Mouse (Mus musculus) neutrophil, adult 59 days (primary cell): ENCODE data around the gene Zbtb22. TPM values are rescaled to one million over a fixed set of nuclear protein-coding genes. Genes with fewer than 3 reads are reported as not detected.

Experiments used
- total RNA-seq, 2 experiments: library from RNA; stranded (reverse); gene quantifications; 1 replicate in 1 of 2; 2 replicates in 1 of 2; pipeline ENCODE4 v1.2.4; 2023

Zbtb22 gene
- 10 to 100 TPM; 32.0 to 36.2 TPM for total RNA-seq

GRCm38 (mm10) chr17:33915671-33916250 lies at the start of gene Zbtb22, which contains the start of gene Tapbp:
Gene Zbtb22, plus strand, starts transcription at chr17:33915904.
Gene Tapbp, plus strand, starts transcription at chr17:33915899.

GRCm38 (mm10) chr17:33873537-33873936 lies 42.2 kb upstream of the Zbtb22 start, which contains the start of gene Gm7029:
Gene Gm7029, plus strand, starts transcription at chr17:33873837.

GRCm38 (mm10) chr17:33890533-33891059 lies 25.1 kb upstream of the Zbtb22 start, which contains the start of gene Kifc1:
Gene Kifc1, minus strand, starts transcription at chr17:33890661.

GRCm38 (mm10) chr17:33904835-33905234 lies 10.9 kb upstream of the Zbtb22 start, which contains the start of gene Platr17:
Gene Platr17, plus strand, starts transcription at chr17:33905135.

GRCm38 (mm10) chr17:33909077-33909868 lies 6.4 kb upstream of the Zbtb22 start, which contains the start of gene Daxx:
Gene Daxx, plus strand, starts transcription at chr17:33909414.

GRCm38 (mm10) chr17:33929371-33930279 lies 13.9 kb downstream of the Zbtb22 start, which contains the start of gene Rgl2:
Gene Rgl2, plus strand, starts transcription at chr17:33929543.

GRCm38 (mm10) chr17:33940206-33940805 lies 24.6 kb downstream of the Zbtb22 start, which contains the start of the genes Pfdn6 and Wdr46:
Gene Pfdn6, minus strand, starts transcription at chr17:33940343.
Gene Wdr46, plus strand, starts transcription at chr17:33940660.

GRCm38 (mm10) chr17:33951021-33951946 lies 35.6 kb downstream of the Zbtb22 start, which contains the start of gene B3galt4:
Gene B3galt4, minus strand, starts transcription at chr17:33951488.

GRCm38 (mm10) chr17:33955555-33956214 lies 40.0 kb downstream of the Zbtb22 start, which contains the start of the genes Vps52 and Rps18:
Gene Vps52, plus strand, starts transcription at chr17:33955812.
Gene Rps18, minus strand, starts transcription at chr17:33956001.

Other genes with a start within 250 kb of the Zbtb22 start
- 100 to 1,000 TPM; 181 to 236 TPM for gene Hnrnpm, start 229.0 kb upstream of the Zbtb22 start, total RNA-seq
- 10 to 100 TPM; 58.9 to 59.2 TPM for gene March2, start 197.2 kb upstream of the Zbtb22 start, total RNA-seq
- gene Rab11b, start 155.4 kb upstream of the Zbtb22 start, total RNA-seq, result 100 to 1,000 TPM; 174 to 180 TPM
- 1 to 10 TPM; 1.1 to 1.2 TPM for gene Angptl4, start 134.1 kb upstream of the Zbtb22 start, total RNA-seq
- 1 to 10 TPM; 4.7 to 7.4 TPM for gene Kank3, start 105.4 kb upstream of the Zbtb22 start, total RNA-seq
- 1,000 to 10,000 TPM; 1,073 to 1,248 TPM for gene Rps28, start 91.3 kb upstream of the Zbtb22 start, total RNA-seq
- gene Ndufa7, start 91.3 kb upstream of the Zbtb22 start, total RNA-seq, result 100 to 1,000 TPM; 110 to 135 TPM
- 1 to 10 TPM; 1.1 to 1.5 TPM for gene Cd320, start 72.8 kb upstream of the Zbtb22 start, total RNA-seq
- not detected for gene Gm7029, start 42.1 kb upstream of the Zbtb22 start, total RNA-seq
- 10 to 100 TPM; 45.6 to 48.3 TPM for gene Kifc1, start 25.2 kb upstream of the Zbtb22 start, total RNA-seq
- under 1 TPM in 1 of 2 experiments, not detected in 1; 0.66 TPM for gene Platr17, start 10.8 kb upstream of the Zbtb22 start, total RNA-seq
- gene Daxx, start 6.5 kb upstream of the Zbtb22 start, total RNA-seq, result 10 to 100 TPM; 42.9 to 43.9 TPM
- 100 to 1,000 TPM; 238 to 240 TPM for gene Tapbp, start within 50 bp of the Zbtb22 start, total RNA-seq
- 100 to 1,000 TPM; 208 to 226 TPM for gene Rgl2, start 13.6 kb downstream of the Zbtb22 start, total RNA-seq
- 10 to 100 TPM; 56.6 to 57.6 TPM for gene Pfdn6, start 24.4 kb downstream of the Zbtb22 start, total RNA-seq
- gene Wdr46, start 24.8 kb downstream of the Zbtb22 start, total RNA-seq, result 10 to 100 TPM; 18.7 to 20.9 TPM
- gene B3galt4, start 35.6 kb downstream of the Zbtb22 start, total RNA-seq, result 10 to 100 TPM; 10.7 to 12.0 TPM
- gene Vps52, start 39.9 kb downstream of the Zbtb22 start, total RNA-seq, result 10 to 100 TPM; 51.7 to 59.1 TPM
- gene Rps18, start 40.1 kb downstream of the Zbtb22 start, total RNA-seq, result 100 to 1,000 TPM; 438 to 472 TPM
- 100 to 1,000 TPM; 950 to 982 TPM for gene H2-K1, start 84.4 kb downstream of the Zbtb22 start, total RNA-seq
- 10 to 100 TPM; 13.7 to 14.8 TPM for gene Ring1, start 108.8 kb downstream of the Zbtb22 start, total RNA-seq
- gene H2-Ke6, start 112.2 kb downstream of the Zbtb22 start, total RNA-seq, result 10 to 100 TPM; 69.5 to 70.9 TPM
- gene Slc39a7, start 115.8 kb downstream of the Zbtb22 start, total RNA-seq, result 10 to 100 TPM; 60.0 to 81.8 TPM
- gene Rxrb, start 115.9 kb downstream of the Zbtb22 start, total RNA-seq, result 10 to 100 TPM; 57.4 to 59.4 TPM
- 1 to 10 TPM; 4.2 to 7.9 TPM for gene Col11a2, start 123.5 kb downstream of the Zbtb22 start, total RNA-seq
- gene H2-Oa, start 176.4 kb downstream of the Zbtb22 start, total RNA-seq, result 1 to 10 TPM; 1.5 to 1.8 TPM
- gene H2-DMa, start 203.6 kb downstream of the Zbtb22 start, total RNA-seq, result 10 to 100 TPM; 52.3 to 73.6 TPM
- 100 to 1,000 TPM; 173 to 194 TPM for gene Brd2, start 206.7 kb downstream of the Zbtb22 start, total RNA-seq
- gene H2-DMb2, start 227.4 kb downstream of the Zbtb22 start, total RNA-seq, result 10 to 100 TPM; 23.5 to 25.0 TPM
- gene H2-DMb1, start 237.2 kb downstream of the Zbtb22 start, total RNA-seq, result 10 to 100 TPM; 34.0 to 36.4 TPM